Mouse (Mus musculus) adrenal gland (tissue): ENCODE measurements around the gene 5730480H06Rik.

Source experiments
- intact Hi-C: fragments of 180-260 bp; cut with DNase I; formaldehyde crosslinking; loops from one replicate; pipeline ENCODE4 v1.15.1; 2025

The 5730480H06Rik gene

GRCm38 (mm10) chr5:48412261-48412660, 84.5 kb downstream of the 5730480H06Rik start:
- intact Hi-C loops = no loop called here

GRCm38 (mm10) chr5:48419741-48420140, 92.0 kb downstream of the 5730480H06Rik start:
- intact Hi-C loops = no loop called here

GRCm38 (mm10) chr5:48421957-48422356, 94.2 kb downstream of the 5730480H06Rik start:
- intact Hi-C loops = no loop called here

GRCm38 (mm10) chr5:48430459-48430858, 102.7 kb downstream of the 5730480H06Rik start:
- intact Hi-C loops = loop anchor here (2.0 to 10.0 kb wide), 2 partner anchors 308 to 634 kb away; no protein-coding TSS in a partner anchor

GRCm38 (mm10) chr5:48448888-48449287, 121.1 kb downstream of the 5730480H06Rik start:
- intact Hi-C loops = no loop called here

GRCm38 (mm10) chr5:48460221-48460620, 132.5 kb downstream of the 5730480H06Rik start:
- intact Hi-C loops = no loop called here
